Mouse (Mus musculus): Measurements from ENCODE around the gene Zfp946. TPM values are rescaled to one million over a fixed set of nuclear protein-coding genes. Genes with fewer than 3 reads are reported as not detected.
A peak's percentile ranks its signal among the peaks of the same experiment; 100 is the strongest.

Gene Zfp946
- 8.5 and 9.1 TPM in 2 replicates for polyA plus RNA-seq (2012; ENCODE audit: insufficient read depth, insufficient read length, missing spikeins)

DNA sequence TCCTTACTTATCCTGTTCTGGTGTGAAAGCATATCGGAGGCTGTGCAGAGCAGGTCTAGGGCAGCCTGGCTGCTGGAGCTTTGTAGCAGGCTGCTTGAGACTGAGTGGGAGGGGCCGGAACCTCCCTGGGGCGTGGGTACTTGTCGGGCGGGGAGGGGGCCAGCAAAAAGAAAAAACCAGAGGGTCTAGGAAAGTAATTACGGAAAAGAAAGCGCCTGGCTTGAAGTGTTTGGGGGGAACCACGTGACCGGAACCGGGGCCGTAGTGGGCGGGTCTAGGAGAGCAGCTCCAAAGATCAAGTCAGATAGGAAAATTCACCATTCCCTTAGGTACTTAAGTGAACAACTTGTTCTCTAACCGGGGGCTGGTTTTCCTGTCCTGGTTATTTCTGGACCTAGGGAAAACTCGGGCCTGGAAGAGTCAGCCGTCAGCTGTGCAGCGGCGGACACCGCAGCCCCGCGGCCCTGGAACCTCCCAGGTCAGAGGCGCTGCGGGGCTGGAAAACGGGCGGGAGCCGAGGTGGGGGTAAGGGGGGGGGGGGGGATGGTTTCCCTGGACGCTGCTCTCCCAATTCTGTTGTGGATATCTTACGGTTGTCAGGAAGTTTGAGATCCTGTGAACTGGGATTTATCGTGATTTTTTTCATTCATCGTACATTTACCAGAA lies at the start of gene Zfp946:
TSS of gene Zfp946 (plus strand) at position 271 of the 666 bp plus-strand sequence.
- H3K4me1 ChIP-seq (ENCODE audit: control insufficient read depth, insufficient read depth, insufficient read length, low read length): no peaks in the 10 kb centered on the region
- H3K4me3 ChIP-seq (ENCODE audit: insufficient read depth, low read depth, low read length): peak within 1 kb of the TSS; percentile 100

DNA sequence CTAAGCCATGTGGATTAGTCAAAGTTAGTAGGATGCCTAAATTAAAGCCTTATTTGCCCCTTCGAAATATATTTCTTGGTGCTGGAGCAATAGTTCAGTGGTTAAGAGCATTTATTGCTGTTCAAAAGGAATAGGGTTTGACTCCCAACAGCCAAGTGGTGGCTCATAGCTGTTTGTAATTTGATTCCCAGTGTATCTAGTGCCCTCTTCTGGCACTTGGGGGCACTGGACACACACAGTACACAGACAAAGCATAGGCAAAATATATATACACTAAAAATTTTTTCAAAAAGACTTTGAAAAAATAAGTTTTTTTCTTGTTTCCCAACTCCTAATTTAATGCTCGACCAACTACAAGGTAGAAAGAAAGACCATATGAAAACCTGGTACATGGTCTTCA lies 13.3 kb upstream of the Zfp946 start:
- Histone ChIP-seq H3K4me1 (ENCODE audit: control insufficient read depth, insufficient read depth, insufficient read length, low read length) (no peaks in the 10 kb centered on the region), H3K27ac (replicated peaks; ENCODE audit: low read depth, low read length) (no peak overlapping the region), H3K4me3 (ENCODE audit: insufficient read depth, low read depth, low read length) (no peak overlapping the region)

More for the DNA sequence above, at the start of gene Zfp946:
- peak within 1 kb of the TSS; percentile 74 for H3K27ac ChIP-seq (replicated peaks; ENCODE audit: low read depth, low read length)

DNA sequence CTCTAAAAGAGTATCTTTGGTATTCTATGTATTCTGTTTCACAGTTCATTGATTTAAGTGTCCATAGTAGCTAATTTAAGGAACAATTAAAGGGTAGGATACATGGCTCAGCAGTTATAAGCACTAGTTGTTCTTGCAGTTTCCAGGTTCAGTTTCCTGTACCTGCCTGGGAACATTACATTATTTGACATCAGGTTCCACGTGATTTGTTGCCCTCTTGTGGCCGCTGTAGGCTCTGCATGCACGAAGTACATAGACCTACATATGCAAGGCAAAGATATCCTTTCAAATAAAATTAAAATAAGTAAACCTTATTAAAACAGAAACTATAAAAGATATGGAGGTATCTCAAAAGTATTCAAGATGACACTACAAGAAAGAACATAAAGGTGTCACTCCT lies 6.5 kb upstream of the Zfp946 start:
- Histone ChIP-seq H3K4me3 (ENCODE audit: insufficient read depth, low read depth, low read length) (no peak overlapping the region), H3K4me1 (ENCODE audit: control insufficient read depth, insufficient read depth, insufficient read length, low read length) (no peaks in the 10 kb centered on the region), H3K27ac (replicated peaks; ENCODE audit: low read depth, low read length) (no peak overlapping the region)

- peak overlapping the region; percentile 100 for H3K4me3 ChIP-seq (ENCODE audit: insufficient read depth, low read depth, low read length)
- H3K27ac ChIP-seq (replicated peaks; ENCODE audit: low read depth, low read length): no peak overlapping the region; the same call in 1 of the 2 replicates
Observed at GRCm38 (mm10) chr17:22424636-22425354, 773 bp downstream of the Zfp946 start.

GRCm38 (mm10) chr17:22447684-22448083 lies 23.7 kb downstream of the Zfp946 start:
- Histone ChIP-seq H3K4me1 (ENCODE audit: control insufficient read depth, insufficient read depth, insufficient read length, low read length) (no peaks in the 10 kb centered on the region), H3K27ac (replicated peaks; ENCODE audit: low read depth, low read length) (no peak overlapping the region), H3K4me3 (ENCODE audit: insufficient read depth, low read depth, low read length) (no peak overlapping the region)

More at GRCm38 (mm10) chr17:22424636-22425354, 773 bp downstream of the Zfp946 start:
- H3K4me1 ChIP-seq (ENCODE audit: control insufficient read depth, insufficient read depth, insufficient read length, low read length): no peaks in the 10 kb centered on the region

DNA sequence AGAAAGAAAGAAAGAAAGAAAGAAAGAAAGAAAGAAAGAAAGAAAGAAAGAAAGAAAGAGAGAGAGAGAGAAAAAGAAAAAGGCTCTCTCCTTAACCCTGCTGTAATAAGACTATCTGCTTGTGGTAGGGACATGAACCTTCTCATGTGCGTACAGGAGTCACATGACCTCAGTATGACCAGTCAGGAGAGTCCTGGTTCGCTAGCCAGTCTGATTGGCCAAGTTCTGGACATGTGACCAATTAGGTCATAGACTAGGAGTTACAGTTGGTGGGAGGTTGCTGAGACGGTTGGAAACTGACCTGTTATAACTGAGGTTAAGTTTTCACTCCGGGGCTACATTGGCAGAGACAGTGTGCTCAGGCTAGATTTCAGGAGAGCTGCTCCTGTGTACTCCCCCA lies 73.1 kb downstream of the Zfp946 start:
- Histone ChIP-seq H3K27ac (replicated peaks; ENCODE audit: low read depth, low read length) (no peak overlapping the region), H3K4me3 (ENCODE audit: insufficient read depth, low read depth, low read length) (no peak overlapping the region), H3K4me1 (ENCODE audit: control insufficient read depth, insufficient read depth, insufficient read length, low read length) (no peaks in the 10 kb centered on the region)

Other genes with a start within 250 kb of the Zfp946 start
- gene Zfp994, start 198.6 kb upstream of the Zfp946 start, polyA plus RNA-seq (2012; ENCODE audit: insufficient read depth, insufficient read length, missing spikeins): 3.3 and 3.4 TPM in 2 replicates
- 10.3 and 11.9 TPM in 2 replicates for gene CT030661.1, start 109.4 kb upstream of the Zfp946 start, polyA plus RNA-seq (2012; ENCODE audit: insufficient read depth, insufficient read length, missing spikeins)
- gene Zfp944, start 62.8 kb upstream of the Zfp946 start, polyA plus RNA-seq (2012; ENCODE audit: insufficient read depth, insufficient read length, missing spikeins): 4.4 and 5.9 TPM in 2 replicates
- 7.7 and 8.5 TPM in 2 replicates for gene Zfp758, start 62.8 kb upstream of the Zfp946 start, polyA plus RNA-seq (2012; ENCODE audit: insufficient read depth, insufficient read length, missing spikeins)
- not detected in 2 replicates for gene Vmn2r111, start 149.3 kb downstream of the Zfp946 start, polyA plus RNA-seq (2012; ENCODE audit: insufficient read depth, insufficient read length, missing spikeins)
- not detected in 2 replicates for gene Vmn2r112, start 176.7 kb downstream of the Zfp946 start, polyA plus RNA-seq (2012; ENCODE audit: insufficient read depth, insufficient read length, missing spikeins)